ENCODE assay signal across 8 mouse cellular contexts in the genomic region with DNA sequence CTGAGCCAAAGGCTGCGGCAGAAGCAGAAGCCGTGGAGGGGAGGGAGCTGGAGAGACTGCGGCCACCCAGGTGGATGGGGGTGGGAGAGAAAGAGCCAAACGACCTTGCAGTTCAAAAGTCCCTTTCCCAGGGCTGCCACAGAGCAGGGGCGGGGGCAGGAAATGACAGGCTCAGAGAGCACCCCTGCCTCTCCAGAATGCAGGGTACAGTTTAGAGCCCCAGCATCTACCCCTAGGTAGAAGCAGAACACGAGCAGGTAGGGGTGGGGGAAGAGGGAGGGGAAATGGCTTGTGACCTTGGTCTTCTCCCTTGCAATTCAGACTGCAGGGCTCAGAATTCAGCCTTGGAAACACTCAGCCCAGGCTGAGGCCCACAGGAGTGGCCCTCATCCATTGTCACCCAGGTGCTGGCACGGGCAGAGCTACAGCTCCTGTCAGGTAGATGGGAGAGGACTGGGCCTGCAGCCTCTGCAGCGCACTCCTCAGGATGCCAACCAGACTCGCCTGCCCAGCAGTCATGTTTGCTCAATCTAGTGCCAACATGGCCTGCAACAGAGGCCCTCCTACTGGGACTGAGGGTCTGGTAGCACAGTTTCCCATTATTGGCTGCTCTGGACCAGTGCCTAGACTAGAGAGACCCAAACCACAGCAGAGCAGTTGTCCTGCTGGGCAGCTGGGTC. TPM values are rescaled to one million over a fixed set of nuclear protein-coding genes. Genes with fewer than 3 reads are reported as not detected.
DNase-seq lines count a peak whose midpoint lies in the region; TF ChIP-seq lines count a peak whose summit lies in the region.

No protein-coding gene starts in this region.

- H3K27ac ChIP-seq in gastrocnemius, adult 2 months: peak overlapping the region; percentile 97
- H3K27ac ChIP-seq in limb, embryonic 10.5 days: peak overlapping the region; percentile 77

- no peak for DNase-seq in gastrocnemius, adult 2 months
- DNase-seq in gastrocnemius, adult 8-10 months (ENCODE audit: low spot score in 2 of 2): no peak
- DNase-seq in ZHBTc4 (ENCODE audit: low read depth, low spot score): peak; percentile 71
- peak; percentile 4 for DNase-seq in heart, postnatal 4 days
- peak; percentile 65 for DNase-seq in limb, embryonic 10.5 days (ENCODE audit: low spot score)
- DNase-seq in thymus, postnatal 0 days (ENCODE audit: low spot score): peak; percentile 86
- no peak for DNase-seq in gastrocnemius, postnatal 4 days (ENCODE audit: low spot score in 2 of 2)
- no peak for DNase-seq in lung, postnatal 4 days

- peaks cover 45% of the 10 kb centered on the region for H3K4me1 ChIP-seq in limb, embryonic 10.5 days

- peak overlapping the region; percentile 30; the same call in 1 of the 2 replicates for H3K4me3 ChIP-seq in gastrocnemius, adult 2 months
- H3K4me3 ChIP-seq in limb, embryonic 10.5 days: peak overlapping the region; percentile 14

- peaks cover 17% of the 10 kb centered on the region; the same call in 1 of the 2 replicates for H3K27me3 ChIP-seq in limb, embryonic 10.5 days (ENCODE audit: low read depth, poor library complexity, severe bottlenecking)

- TF ChIP-seq CTCF in gastrocnemius, adult 2 months (IDR thresholded peaks at IDR 0.05): no peak

- no peaks in the 10 kb centered on the region for H3K9me3 ChIP-seq in limb, embryonic 10.5 days (replicated peaks)

- intact Hi-C loops in gastrocnemius, adult 2 months (cut with DNase I): no loop called here

- H3K36me3 ChIP-seq in limb, embryonic 10.5 days: no peaks in the 10 kb centered on the region

- 18% methylated on average over 9 of the region's 9 CpGs for WGBS in limb, embryonic 10.5 days

RNA-seq across cellular contexts. Expression of a gene that starts 17.7 kb away (rescaled TPM):
- 100 to 1,000 TPM in 1 of 2 experiments, 10 to 100 TPM in 1; 41.6 to 104 TPM for total RNA-seq in gastrocnemius, adult 2 months (2021)
- 10 to 100 TPM; 47.5 to 82.4 (median 65.4) TPM for total RNA-seq in gastrocnemius, adult 8-10 months (2022)
- 10 to 100 TPM; 34.1 to 35.2 TPM for total RNA-seq in heart, postnatal 4 days (2021)
- polyA plus RNA-seq in limb, embryonic 10.5 days (2016; fragmentation: Nextera tagmentation; extraction: Ambion mirVana): 4.5 and 5.6 TPM in 2 replicates
- 12.3 and 13.8 TPM in 2 replicates for polyA plus RNA-seq in thymus, postnatal 0 days (2015; fragmentation: Nextera tagmentation; extraction: Ambion mirVana)
- total RNA-seq in gastrocnemius, postnatal 4 days (2021): 10 to 100 TPM; 66.0 to 71.0 TPM

RNA-seq across cellular contexts. Expression of a gene that starts 36.3 kb away (rescaled TPM):
- total RNA-seq in gastrocnemius, adult 2 months (2021): 10 to 100 TPM in 1 of 2 experiments, 1 to 10 TPM in 1; 5.5 to 16.1 TPM
- total RNA-seq in gastrocnemius, adult 8-10 months (2022): 10 to 100 TPM in 1 of 4 experiments, 1 to 10 TPM in 3; 3.6 to 10.5 (median 4.7) TPM
- 10 to 100 TPM; 26.2 to 26.7 TPM for total RNA-seq in heart, postnatal 4 days (2021)
- polyA plus RNA-seq in limb, embryonic 10.5 days (2016; fragmentation: Nextera tagmentation; extraction: Ambion mirVana): 13.7 and 18.8 TPM in 2 replicates
- polyA plus RNA-seq in thymus, postnatal 0 days (2015; fragmentation: Nextera tagmentation; extraction: Ambion mirVana): 9.0 and 9.5 TPM in 2 replicates
- total RNA-seq in gastrocnemius, postnatal 4 days (2021): 10 to 100 TPM; 22.5 to 28.0 TPM

Comparison
In these comparisons a context has a peak if more than half of its experiments do, and no peak if none do; other contexts are left out.
1. DNase-seq: peak in ZHBTc4 (single experiment), heart, postnatal 4 days (single experiment), limb, embryonic 10.5 days (single experiment) and thymus, postnatal 0 days (single experiment); none in gastrocnemius, adult 2 months (single experiment), gastrocnemius, adult 8-10 months (0 of 2), gastrocnemius, postnatal 4 days (0 of 2) and lung, postnatal 4 days (0 of 2).